11 mouse cellular contexts compared by ENCODE assay signal in genomic region chr12:108219825-108220616, GRCm38 (mm10). TPM values are rescaled to one million over a fixed set of nuclear protein-coding genes. Genes with fewer than 3 reads are reported as not detected.
DNase-seq lines count a peak whose midpoint lies in the region; ATAC-seq and TF ChIP-seq lines count a peak whose summit lies in the region.
"Had no signal": no experiment of that assay in that cellular context is flagged by ENCODE, and none has a peak within 500 bp of the region (broad histone marks: within the 10 kb centered on the region; RNA-seq: fewer than 3 reads in every experiment).

No protein-coding gene starts in this region.

- TF ChIP-seq CTCF in forebrain, postnatal 0 days (IDR thresholded peaks at IDR 0.05; ENCODE audit: low read depth) = no peak

- H3K9ac ChIP-seq in heart, embryonic 12.5 days = 0 out of 2 replicates have a peak overlapping the region, but pooled peaks have one; percentile 5
- H3K9ac ChIP-seq in forebrain, postnatal 0 days = 0 out of 2 replicates have a peak overlapping the region, but pooled peaks have one; percentile 25

- no peaks in the 10 kb centered on the region for H3K9me3 ChIP-seq in heart, embryonic 12.5 days (replicated peaks)
- H3K9me3 ChIP-seq in embryonic facial prominence, embryonic 10.5 days = no peaks in the 10 kb centered on the region
- H3K9me3 ChIP-seq in forebrain, postnatal 0 days (ENCODE audit: low read length) = no peaks in the 10 kb centered on the region
- no peaks in the 10 kb centered on the region for H3K9me3 ChIP-seq in midbrain, embryonic 10.5 days (replicated peaks)

- H3K4me2 ChIP-seq in heart, embryonic 12.5 days = no peak overlapping the region
- H3K4me2 ChIP-seq in forebrain, postnatal 0 days (ENCODE audit: low read depth) = 0 out of 2 replicates have a peak overlapping the region, but pooled peaks have one; percentile 13

- 71% methylated on average over 21 of the region's 21 CpGs for WGBS in heart, embryonic 12.5 days
- WGBS in embryonic facial prominence, embryonic 10.5 days = 81% methylated on average over 21 of the region's 21 CpGs
- 56% methylated on average over 21 of the region's 21 CpGs for WGBS in forebrain, postnatal 0 days
- WGBS in midbrain, embryonic 10.5 days = 80% methylated on average over 21 of the region's 21 CpGs

- DNase-seq in heart, adult 8-10 months (ENCODE audit: low spot score) = no peak
- no peak for DNase-seq in embryonic facial prominence, embryonic 10.5 days (ENCODE audit: low spot score)
- DNase-seq in forebrain, postnatal 0 days = no peak
- no peak for DNase-seq in midbrain, embryonic 10.5 days (ENCODE audit: low spot score)
- no peak for DNase-seq in urinary bladder, postnatal 4 days (ENCODE audit: low spot score in 2 of 2)
- DNase-seq in right cerebral cortex, adult 18-20 months = no peak
- no peak for DNase-seq in B cell, adult 2 months
- DNase-seq: right cerebral cortex, postnatal 14 days; thymus, postnatal 36 days had no signal

- no peaks in the 10 kb centered on the region for H3K27me3 ChIP-seq in heart, embryonic 12.5 days (replicated peaks)
- no peaks in the 10 kb centered on the region for H3K27me3 ChIP-seq in embryonic facial prominence, embryonic 10.5 days (replicated peaks; ENCODE audit: low read depth, poor library complexity, severe bottlenecking)
- no peaks in the 10 kb centered on the region for H3K27me3 ChIP-seq in forebrain, postnatal 0 days (ENCODE audit: insufficient read depth, low read length)
- H3K27me3 ChIP-seq in midbrain, embryonic 10.5 days (ENCODE audit: low read depth, poor library complexity, severe bottlenecking) = no peaks in the 10 kb centered on the region

- no peak overlapping the region for H3K4me3 ChIP-seq in heart, embryonic 12.5 days
- 0 out of 2 replicates have a peak overlapping the region, but pooled peaks have one; percentile 16 for H3K4me3 ChIP-seq in embryonic facial prominence, embryonic 10.5 days
- H3K4me3 ChIP-seq in forebrain, postnatal 0 days (ENCODE audit: low read depth, low read length) = no peak overlapping the region
- no peak overlapping the region for H3K4me3 ChIP-seq in midbrain, embryonic 10.5 days

- no peaks in the 10 kb centered on the region for H3K36me3 ChIP-seq in heart, embryonic 12.5 days
- peaks cover 6% of the 10 kb centered on the region for H3K36me3 ChIP-seq in embryonic facial prominence, embryonic 10.5 days (replicated peaks)
- no peaks in the 10 kb centered on the region for H3K36me3 ChIP-seq in forebrain, postnatal 0 days (ENCODE audit: insufficient read depth)
- H3K36me3 ChIP-seq in midbrain, embryonic 10.5 days = peaks cover 27% of the 10 kb centered on the region

- peaks cover 63% of the 10 kb centered on the region for H3K4me1 ChIP-seq in heart, embryonic 12.5 days (replicated peaks)
- peaks cover 89% of the 10 kb centered on the region for H3K4me1 ChIP-seq in embryonic facial prominence, embryonic 10.5 days
- peaks cover 23% of the 10 kb centered on the region for H3K4me1 ChIP-seq in forebrain, postnatal 0 days (ENCODE audit: insufficient read depth)
- peaks cover 92% of the 10 kb centered on the region for H3K4me1 ChIP-seq in midbrain, embryonic 10.5 days

- ATAC-seq in heart, embryonic 12.5 days (ENCODE audit: insufficient number of reproducible peaks, low FRiP score) = no peak
- ATAC-seq in forebrain, postnatal 0 days = no peak
- ATAC-seq: CD4-positive, CD25-positive, alpha-beta regulatory T cell, adult 4 months had no signal

- H3K27ac ChIP-seq in heart, embryonic 12.5 days (ENCODE audit: poor library complexity, severe bottlenecking) = no peak overlapping the region
- peak overlapping the region; percentile 78 for H3K27ac ChIP-seq in embryonic facial prominence, embryonic 10.5 days (replicated peaks)
- H3K27ac ChIP-seq in forebrain, postnatal 0 days (ENCODE audit: low read depth, low read length) = peak overlapping the region; percentile 40; the same call in 1 of the 2 replicates
- peak overlapping the region; percentile 70 for H3K27ac ChIP-seq in midbrain, embryonic 10.5 days (replicated peaks)

RNA-seq across cellular contexts. Expression of gene Ccnk, which starts 40.6 kb away (rescaled TPM):
- polyA plus RNA-seq in heart, embryonic 12.5 days (2016; fragmentation: Nextera tagmentation; extraction: Ambion mirVana) = 2.0 and 2.7 TPM in 2 replicates
- total RNA-seq in heart, adult 8-10 months (2022) = 10 to 100 TPM; 25.5 to 32.4 (median 31.1) TPM
- 2.7 and 3.2 TPM in 2 replicates for polyA plus RNA-seq in embryonic facial prominence, embryonic 10.5 days (2016; fragmentation: Nextera tagmentation; extraction: Ambion mirVana)
- 13.5 TPM in 2 replicates for total RNA-seq in forebrain, postnatal 0 days (2014; rRNA removed)
- polyA plus RNA-seq in forebrain, postnatal 0 days (2015; fragmentation: Nextera tagmentation; extraction: Ambion mirVana) = 1.9 and 2.4 TPM in 2 replicates
- 3.3 and 3.5 TPM in 2 replicates for polyA plus RNA-seq in midbrain, embryonic 10.5 days (2016; fragmentation: Nextera tagmentation; extraction: Ambion mirVana)

RNA-seq across cellular contexts. Expression of gene Setd3, which starts 40.9 kb away (rescaled TPM):
- 83.1 and 83.3 TPM in 2 replicates for polyA plus RNA-seq in heart, embryonic 12.5 days (2016; fragmentation: Nextera tagmentation; extraction: Ambion mirVana)
- total RNA-seq in heart, adult 8-10 months (2022) = 100 to 1,000 TPM in 1 of 4 experiments, 10 to 100 TPM in 3; 88.6 to 103 (median 93.1) TPM
- 79.6 and 81.5 TPM in 2 replicates for polyA plus RNA-seq in embryonic facial prominence, embryonic 10.5 days (2016; fragmentation: Nextera tagmentation; extraction: Ambion mirVana)
- 124 and 126 TPM in 2 replicates for total RNA-seq in forebrain, postnatal 0 days (2014; rRNA removed)
- polyA plus RNA-seq in forebrain, postnatal 0 days (2015; fragmentation: Nextera tagmentation; extraction: Ambion mirVana) = 92.5 and 102 TPM in 2 replicates
- polyA plus RNA-seq in midbrain, embryonic 10.5 days (2016; fragmentation: Nextera tagmentation; extraction: Ambion mirVana) = 77.8 and 77.9 TPM in 2 replicates

RNA-seq across cellular contexts. Expression of gene Ccdc85c, which starts 55.2 kb away (rescaled TPM):
- polyA plus RNA-seq in heart, embryonic 12.5 days (2016; fragmentation: Nextera tagmentation; extraction: Ambion mirVana) = 5.9 and 6.0 TPM in 2 replicates
- 10 to 100 TPM; 38.2 to 46.2 (median 40.0) TPM for total RNA-seq in heart, adult 8-10 months (2022)
- 11.4 and 12.1 TPM in 2 replicates for polyA plus RNA-seq in embryonic facial prominence, embryonic 10.5 days (2016; fragmentation: Nextera tagmentation; extraction: Ambion mirVana)
- 66.1 and 68.0 TPM in 2 replicates for total RNA-seq in forebrain, postnatal 0 days (2014; rRNA removed)
- 15.5 and 16.2 TPM in 2 replicates for polyA plus RNA-seq in forebrain, postnatal 0 days (2015; fragmentation: Nextera tagmentation; extraction: Ambion mirVana)
- polyA plus RNA-seq in midbrain, embryonic 10.5 days (2016; fragmentation: Nextera tagmentation; extraction: Ambion mirVana) = 12.1 and 15.5 TPM in 2 replicates
